Mouse (Mus musculus): Measurements from ENCODE around the gene Itm2b.

Gene Itm2b

GRCm38 (mm10) chr14:73326511-73326910 is 58.6 kb downstream of the Itm2b start:
- intact Hi-C loops (cut with DNase I): loop anchor here (5.0 kb wide), 2 partner anchors 46 to 146 kb away; no protein-coding TSS in a partner anchor

GRCm38 (mm10) chr14:73325456-73326381 is 59.4 kb downstream of the Itm2b start, which contains the start of gene Rb1:
Gene Rb1, minus strand, starts transcription at chr14:73325822.
- intact Hi-C loops (cut with DNase I): loop anchor here (5.0 kb wide), 2 partner anchors 47 to 147 kb away; no protein-coding TSS in a partner anchor

- intact Hi-C loops (cut with DNase I): loop anchor here (5.0 kb wide), 2 partner anchors 47 to 147 kb away; no protein-coding TSS in a partner anchor
Measured at GRCm38 (mm10) chr14:73324634-73325455, 60.2 kb downstream of the Itm2b start.

GRCm38 (mm10) chr14:73323965-73324364 is 61.1 kb downstream of the Itm2b start:
- intact Hi-C loops (cut with DNase I): no loop called here

GRCm38 (mm10) chr14:73322142-73322541 is 62.9 kb downstream of the Itm2b start:
- intact Hi-C loops (cut with DNase I): no loop called here

- intact Hi-C loops (cut with DNase I): no loop called here
Measured at GRCm38 (mm10) chr14:73316933-73317332, 68.2 kb downstream of the Itm2b start.

- intact Hi-C loops (cut with DNase I): no loop called here
Measured at GRCm38 (mm10) chr14:73313864-73314263, 71.2 kb downstream of the Itm2b start.

GRCm38 (mm10) chr14:73313396-73313795 is 71.7 kb downstream of the Itm2b start:
- intact Hi-C loops (cut with DNase I): no loop called here

GRCm38 (mm10) chr14:73312909-73313308 is 72.2 kb downstream of the Itm2b start:
- intact Hi-C loops (cut with DNase I): no loop called here

All from adrenal gland (tissue).